Mouse (Mus musculus) ovary, postnatal 14 days (tissue): ENCODE measurements around the gene Mmp23.
"Not testable (repeated sequence)": the region's sequence is repeated elsewhere in the genome, so short reads cannot be mapped to it uniquely, and the experiment has no call there.

Source experiments
- DNase-seq: peaks from one replicate; pipeline ENCODE4 v3.0.0; 2022; ENCODE audit warnings: low spot score

The Mmp23 gene

DNA sequence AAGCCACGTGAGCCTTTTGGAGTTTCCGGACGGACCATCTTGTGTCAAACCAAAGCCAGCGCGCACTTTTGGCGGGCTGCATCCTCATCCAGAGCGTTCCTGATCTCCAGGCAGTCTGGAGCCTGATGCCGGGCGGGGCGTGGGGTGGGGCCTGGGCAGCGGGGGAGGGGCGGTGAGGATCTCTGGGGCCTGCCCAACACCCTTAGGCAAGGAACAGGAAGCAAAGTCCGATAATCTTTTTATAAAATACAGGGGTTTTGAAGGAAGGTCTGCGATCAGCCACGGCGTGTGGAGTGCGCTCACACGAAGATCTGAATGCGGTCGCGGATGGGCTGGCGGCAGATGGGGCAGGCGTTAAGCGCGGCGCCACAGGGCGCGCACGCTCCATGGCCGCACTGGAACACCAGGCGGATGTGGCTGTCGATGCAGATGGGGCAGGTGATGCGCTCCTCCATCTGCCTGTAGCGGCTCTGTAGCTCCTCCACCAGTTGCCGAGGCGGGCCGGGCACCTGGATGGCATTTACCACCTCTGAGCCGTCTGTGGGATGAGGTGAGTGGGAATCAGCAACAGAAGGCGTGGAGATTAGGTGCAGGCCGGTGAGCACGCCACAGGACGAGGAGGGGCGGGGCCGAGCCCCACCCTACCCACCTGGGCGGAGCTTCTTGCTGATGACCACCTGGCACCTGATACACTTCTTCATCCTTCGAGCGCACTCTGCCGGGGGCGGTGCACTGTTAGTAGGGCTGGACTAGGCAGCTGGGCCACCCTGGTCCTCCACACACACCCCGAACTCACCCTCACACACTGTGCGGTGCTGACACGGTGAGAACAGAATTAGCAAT lies 1.5 kb upstream of the Mmp23 start:
- DNase-seq: peak; percentile 39

DNA sequence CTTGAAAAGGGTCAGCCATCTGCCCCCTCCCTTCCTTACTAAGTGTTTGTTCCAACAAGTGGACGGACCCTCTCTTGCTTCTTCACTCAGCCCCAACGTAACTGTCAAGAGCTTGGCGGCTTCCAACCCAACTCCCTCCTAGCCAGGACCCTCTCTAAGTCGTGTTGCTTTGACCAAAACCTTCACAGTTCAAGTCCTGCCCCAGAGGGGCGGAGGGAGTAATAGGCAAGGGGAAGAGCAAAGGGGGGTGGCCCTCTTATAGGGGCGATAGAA lies 935 bp upstream of the Mmp23 start:
- DNase-seq: no peak

DNA sequence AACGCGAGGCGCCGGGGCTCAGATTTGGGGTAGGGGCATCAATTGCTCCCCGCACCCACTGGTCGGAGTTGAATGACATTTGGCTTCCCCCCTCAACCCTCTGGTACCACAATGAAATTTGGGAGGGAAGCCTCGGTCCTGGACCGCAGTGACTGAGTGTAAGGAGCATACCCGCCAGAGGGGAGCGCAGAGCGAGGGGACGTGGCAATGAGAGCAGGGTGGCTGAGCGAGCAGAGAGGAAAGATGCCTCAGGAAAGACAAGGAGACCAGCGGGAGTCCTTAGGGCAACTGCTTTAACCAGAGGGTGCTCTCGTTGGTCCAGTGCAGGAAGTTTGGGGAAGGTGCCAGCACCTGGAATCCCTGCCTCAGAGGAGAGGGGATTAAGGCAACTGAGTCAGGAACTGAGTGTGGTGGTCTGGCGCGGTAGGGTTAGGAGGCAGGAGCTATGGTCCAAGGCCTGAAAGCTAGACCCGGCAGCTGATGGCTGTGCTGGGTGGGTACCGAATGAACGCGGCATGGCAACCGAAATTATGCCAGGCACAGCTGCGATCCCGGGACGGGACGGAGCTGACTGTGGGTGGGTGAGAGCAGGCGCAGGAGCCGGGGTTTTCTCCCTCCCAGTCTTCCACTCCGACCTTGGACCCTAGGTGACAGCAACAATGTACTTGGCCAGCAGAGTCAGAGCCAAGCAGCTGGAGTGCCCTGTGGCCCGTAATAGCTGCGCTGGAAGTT lies 433 bp upstream of the Mmp23 start:
- DNase-seq: peak; percentile 36

DNA sequence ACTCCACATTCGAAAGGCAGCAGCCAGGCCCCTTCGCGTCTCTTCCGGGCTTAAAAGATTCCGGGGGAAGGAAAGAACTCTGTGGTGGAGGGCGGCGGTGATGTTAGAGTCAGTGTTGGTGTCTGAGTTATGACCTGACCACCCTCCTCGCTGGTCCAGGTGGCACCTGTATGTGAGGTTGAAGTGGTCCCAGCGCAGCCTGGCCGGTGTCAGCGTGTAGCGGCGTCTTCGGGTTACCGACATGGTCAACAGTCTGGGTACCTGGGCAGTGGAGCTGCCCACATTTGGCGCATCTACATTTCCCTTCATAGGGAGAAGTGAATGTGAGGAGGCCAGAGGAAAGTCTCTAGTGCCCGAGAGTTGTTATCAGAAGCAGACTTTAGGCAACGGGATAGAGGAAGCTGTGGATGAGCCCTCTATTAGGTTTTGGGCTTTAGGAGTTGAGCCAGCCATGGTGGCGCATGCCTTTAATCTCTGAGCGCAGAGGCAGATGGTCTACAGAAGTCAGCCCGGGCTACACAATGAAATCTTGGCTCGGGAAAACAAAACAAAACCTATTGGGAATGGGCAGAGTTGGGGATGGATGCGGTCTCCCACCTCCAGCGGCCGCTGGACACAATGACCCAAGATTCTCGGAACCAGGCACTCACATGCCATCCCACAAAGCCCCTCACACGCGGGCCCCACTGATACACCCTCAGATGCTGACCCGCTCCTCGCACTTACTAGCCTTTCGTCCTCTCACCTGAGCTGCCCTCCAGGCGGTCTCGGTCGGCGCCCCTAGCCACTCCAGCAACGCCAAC lies 700 bp downstream of the Mmp23 start:
- DNase-seq: no peak

DNA sequence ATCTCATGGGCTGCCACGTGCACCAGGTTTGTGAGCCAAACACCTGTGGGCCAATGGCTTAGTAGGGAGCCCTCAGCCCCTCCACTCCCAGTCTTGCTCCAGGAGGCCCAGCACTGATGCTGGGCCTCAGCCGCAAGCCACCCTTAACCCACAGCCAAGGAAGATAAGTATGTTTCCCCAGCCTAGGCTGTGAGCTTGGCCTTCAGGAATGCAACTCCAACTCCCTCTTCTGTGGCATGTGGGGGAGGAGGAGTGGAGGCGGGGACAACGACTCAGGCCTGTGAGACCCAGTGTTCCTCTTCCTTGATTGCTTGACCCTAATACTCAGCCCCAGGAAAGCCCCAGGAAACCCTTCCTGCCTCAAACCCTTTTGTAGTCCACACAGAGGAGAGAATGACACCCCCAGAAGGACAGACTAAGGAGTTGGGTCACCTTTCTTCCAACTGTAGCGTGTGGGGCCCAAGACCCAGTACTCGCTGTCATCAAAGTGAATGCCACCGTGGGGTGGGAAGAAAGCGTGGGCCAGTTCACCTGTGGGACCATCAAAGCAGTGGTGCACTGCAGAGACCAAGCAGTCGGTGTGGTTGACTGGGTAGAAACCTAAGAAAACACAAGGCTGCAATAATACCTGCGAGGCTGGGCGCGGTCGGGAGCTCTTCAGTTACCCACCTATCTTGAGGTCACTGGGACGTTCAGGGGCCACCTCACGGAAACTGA lies 1.5 kb downstream of the Mmp23 start:
- DNase-seq: peak; percentile 34

DNA sequence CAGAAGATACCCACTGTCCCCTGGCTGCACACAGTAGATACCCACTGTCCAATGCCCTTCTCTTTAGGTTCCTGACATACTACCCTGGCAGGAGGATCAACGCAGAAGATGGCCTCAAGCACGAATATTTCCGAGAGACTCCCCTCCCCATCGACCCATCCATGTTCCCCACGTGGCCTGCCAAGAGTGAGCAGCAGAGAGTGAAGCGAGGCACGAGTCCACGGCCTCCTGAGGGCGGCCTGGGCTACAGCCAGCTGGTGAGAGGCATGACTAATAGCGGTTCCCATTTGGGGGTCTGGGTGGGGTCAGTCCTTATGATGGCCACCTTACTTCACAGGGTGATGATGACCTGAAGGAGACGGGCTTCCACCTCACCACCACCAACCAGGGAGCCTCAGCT lies 3.8 kb downstream of the Mmp23 start:
- no peak for DNase-seq

DNA sequence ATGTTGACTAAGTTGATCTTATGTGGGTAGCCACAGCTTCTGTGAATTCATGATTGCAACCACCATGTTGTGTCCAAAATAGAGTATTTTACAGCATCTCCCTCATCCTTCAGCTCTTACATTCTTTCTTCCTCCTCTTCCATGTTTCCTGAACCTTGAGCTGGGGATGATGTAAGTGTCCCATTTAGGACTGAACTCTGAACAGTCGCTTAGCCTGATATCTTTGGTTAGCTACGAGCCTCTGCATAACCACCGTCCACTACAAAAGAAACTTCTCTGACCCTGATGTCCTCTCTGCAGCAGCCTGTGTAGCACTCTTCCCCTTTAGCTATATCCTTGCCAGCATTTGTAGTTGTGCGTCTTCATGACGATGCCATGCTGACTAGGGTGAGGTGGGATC lies 7.5 kb downstream of the Mmp23 start:
- no peak for DNase-seq

DNA sequence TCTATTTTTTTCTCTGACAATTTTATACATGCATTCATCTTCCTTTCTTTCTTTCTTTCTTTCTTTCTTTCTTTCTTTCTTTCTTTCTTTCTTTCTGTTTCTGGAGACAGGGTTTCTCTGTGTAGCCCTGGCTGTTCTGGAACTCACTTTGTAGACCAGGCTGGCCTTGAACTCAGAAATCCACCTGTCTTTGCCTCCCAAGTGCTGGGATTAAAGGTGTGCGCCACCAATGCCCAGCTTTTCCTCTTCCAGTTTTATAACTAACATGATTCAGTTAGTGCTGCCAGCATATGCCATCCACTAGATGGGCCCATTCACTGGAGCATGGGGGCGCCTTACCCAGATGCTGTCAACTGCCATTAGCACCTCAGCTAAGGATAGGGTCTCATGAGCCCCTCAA lies 7.9 kb downstream of the Mmp23 start, which contains the start of gene Gm10563:
Gene Gm10563 (minus strand): TSS at position 101 of the 400 bp plus-strand sequence.
- not testable (repeated sequence) for DNase-seq

DNA sequence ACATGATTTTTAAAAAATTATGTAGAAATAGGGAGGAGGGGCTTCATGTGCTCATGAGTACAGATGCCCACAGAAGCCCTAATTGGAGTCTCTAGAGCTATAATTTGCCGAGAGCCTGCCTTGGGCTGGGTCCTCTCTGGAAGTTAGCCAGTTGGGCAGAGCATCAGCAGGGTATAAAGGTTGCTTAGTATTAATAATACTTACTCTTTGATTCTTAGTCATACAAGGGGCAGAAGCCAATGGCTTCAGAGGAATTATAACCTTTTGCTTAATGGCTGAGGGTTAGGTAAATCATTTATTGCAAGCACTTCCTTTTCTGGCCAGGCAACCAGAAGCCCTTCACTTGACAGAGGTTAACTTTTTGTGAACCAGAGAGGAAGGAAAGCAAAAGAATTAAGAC lies 9.7 kb downstream of the Mmp23 start:
- DNase-seq: no peak

DNA sequence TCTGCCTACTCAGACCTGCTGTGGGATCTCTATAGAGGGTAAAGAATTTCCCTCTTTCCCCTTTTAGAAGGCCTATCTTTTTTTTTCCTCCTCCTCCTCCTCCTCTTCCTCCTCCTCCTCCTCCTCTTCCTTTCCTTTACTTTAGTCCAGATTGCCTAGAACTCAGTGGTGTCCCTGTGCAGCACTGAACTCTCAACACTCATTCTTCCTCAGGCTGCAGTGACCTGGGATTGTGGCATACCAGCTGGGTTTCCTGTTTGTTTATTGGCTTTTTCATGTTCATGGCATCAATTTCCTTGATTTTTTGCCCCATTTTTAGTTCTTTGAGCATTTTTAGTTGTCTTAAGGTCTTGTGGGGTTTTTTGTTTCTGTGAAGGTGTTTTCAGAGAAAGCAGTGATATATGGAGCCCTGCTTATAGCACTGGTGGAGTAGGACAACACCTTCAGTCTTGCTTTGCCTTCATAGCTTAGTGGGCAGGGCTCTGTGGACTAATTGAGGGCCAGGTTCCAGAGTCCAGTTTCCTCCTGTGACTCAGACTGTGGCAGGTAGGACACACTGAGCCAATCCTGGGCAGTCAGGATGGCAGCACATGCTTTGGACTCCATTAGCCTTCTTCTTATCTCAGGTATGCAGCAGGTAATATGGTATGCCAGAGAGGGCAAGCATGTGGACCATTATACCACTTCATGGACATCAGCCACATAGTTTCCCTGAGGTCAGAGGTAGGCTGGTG lies 17.3 kb downstream of the Mmp23 start:
- DNase-seq: no peak

DNA sequence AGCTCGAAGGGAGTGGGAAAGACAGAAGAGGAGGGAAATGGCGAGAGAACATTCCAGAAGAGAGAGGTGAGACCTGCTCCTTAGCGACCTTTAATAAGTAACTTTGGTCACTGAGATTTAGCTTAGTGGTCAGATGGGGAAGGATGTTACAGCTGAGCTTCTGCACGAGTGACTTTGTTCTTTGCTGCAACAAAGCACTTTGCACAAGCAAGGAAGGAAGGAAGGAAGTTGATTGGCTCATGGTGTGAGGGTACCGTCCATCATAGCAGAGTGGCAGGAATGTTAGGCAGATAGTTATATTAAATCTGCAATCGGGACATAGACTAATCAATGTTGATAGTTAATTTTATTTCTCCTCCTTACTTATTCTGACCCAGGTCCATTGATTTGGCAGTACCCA lies 22.9 kb downstream of the Mmp23 start:
- DNase-seq: no peak

DNA sequence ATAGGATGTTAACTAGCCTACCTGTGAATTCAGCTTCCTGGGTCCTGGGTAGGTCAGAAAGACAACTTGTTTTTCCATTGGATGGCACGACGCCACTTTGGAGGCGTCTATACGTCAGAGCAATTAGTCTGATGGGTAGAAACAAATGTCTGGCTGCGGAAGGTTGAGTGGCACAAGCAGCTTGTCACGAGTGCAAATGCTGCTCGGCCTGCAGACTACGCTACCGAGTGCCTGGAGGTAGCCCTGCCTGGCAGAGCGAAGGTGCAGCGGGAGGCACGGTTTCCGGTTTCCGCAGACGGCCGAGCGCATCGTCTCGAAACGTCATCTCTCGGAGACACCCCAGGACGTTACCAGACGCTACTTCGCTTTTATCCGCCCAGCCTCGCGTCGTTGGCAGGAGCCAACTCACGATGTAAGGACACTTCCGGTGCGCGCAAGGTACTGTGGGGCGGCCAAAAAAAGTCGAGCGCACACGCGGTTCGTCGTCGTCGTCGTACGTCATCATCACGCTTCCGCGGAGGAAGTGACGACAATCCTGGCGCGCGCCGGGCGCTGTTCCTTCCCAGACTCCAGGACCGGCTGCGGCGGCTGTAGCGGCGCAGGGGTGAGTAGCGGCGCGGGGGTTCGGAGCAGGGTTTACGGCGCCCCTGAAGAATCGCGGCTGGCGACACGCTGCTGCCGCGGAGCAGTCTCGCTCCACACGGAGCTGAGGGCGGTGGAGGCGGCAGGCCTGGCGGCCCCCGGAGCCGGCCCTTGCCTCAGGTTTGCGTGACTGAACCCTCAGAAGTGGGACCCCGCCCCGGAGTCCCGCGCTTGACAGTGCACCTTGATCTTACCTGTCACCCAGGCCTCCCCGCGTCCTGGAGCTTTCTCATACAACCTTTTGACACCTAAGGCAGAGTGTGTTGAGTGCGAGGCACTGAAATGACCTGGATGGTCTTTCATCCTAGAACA lies 28.6 kb downstream of the Mmp23 start, which contains the start of gene Cdk11b:
Gene Cdk11b (plus strand): TSS at position 517 of the 954 bp plus-strand sequence.
- peak; percentile 93 for DNase-seq

DNA sequence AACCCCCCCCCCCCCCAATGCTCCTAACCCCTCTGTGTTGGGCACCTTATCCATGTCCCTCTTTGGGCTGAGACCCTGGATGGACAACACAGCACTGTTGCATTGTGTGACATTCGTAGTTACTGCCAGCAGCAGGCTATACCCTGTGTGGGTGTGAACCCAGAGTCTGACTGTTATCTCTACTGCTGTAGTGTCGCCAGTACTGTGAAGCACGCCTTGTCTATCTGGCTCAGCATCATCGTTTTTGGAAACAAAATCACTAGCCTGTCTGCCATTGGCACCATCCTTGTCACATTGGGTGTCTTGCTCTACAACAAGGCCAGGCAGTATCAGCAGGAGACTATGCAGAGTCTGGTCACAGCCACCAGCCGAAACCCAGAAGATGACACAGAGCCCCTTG lies 34.9 kb downstream of the Mmp23 start:
- DNase-seq: no peak

DNA sequence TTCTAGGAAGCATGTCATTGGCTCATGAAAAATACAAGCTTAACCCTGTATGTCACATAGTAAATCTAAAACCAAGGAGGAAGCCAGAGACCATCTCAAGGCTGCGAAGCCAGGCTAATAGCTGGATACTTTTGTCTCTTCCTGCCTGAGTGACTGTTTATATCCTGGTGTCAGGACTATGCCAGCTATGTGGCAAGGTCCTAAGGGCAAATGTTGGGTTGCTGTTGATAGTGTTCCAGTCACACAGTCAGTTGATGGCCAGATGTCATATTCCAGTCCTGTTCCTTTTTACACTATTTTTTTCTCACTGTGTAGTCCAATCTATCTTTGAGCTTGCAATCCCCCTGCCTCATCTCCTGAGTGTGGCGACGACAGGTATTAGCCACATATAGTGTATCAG lies 39.9 kb downstream of the Mmp23 start:
- no peak for DNase-seq

DNA sequence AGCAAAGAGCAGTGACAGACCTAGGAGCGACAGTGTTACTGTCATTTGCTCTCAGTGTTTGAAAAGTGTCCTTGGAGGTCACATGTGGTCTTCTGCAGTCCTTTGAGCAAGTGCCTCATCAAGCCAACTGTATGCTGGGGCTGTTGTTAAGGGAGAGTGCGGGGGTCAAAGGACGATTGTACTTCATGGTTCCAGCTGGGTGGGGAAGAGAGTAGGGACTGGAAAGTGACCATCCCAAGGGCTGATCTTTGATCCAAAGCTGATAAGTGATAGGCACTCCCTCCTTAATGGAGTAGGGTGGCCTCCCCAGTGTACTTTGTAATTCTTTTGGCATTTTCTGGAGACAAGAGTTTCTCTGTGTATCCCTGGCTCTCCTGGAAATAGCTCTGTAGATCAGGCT lies 41.3 kb downstream of the Mmp23 start:
- no peak for DNase-seq

DNA sequence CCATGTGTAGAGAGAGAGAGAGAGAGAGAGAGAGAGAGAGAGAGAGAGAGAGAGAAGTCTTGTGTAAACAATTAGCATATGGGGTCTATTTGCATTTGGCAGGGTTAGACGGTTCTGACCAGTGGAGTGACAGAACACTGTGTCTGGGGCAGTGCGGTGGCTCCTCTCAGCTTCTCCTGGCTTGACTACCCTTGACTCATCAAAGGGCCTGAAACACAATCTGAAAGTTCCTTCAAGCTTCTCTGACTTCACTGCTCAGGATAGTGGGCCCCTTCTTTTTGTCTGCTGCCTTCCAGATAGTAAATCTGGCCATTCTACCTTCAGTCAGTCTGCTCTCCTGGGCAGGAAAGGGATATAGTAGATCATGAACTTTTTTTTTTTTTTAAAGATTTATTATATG lies 46.4 kb downstream of the Mmp23 start:
- DNase-seq: no peak

DNA sequence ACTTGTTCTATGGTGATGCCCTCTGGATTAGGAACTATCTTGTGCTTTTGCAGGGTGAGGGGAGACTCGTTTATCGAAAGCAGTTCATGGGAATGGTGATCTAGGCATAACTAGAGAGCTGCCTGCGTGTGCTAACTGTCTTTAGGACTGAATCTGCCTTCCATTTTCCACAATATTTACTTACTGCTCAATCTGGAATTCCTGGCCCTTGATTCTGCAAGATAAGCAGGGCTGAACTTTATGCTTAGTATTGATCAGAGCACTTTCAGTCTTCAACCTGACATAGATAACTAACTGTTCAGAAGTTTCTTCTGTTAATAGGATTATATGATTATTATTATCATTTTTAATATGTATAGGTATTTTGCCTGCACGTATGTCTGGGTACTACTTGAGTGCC lies 48.1 kb downstream of the Mmp23 start:
- DNase-seq: no peak

DNA sequence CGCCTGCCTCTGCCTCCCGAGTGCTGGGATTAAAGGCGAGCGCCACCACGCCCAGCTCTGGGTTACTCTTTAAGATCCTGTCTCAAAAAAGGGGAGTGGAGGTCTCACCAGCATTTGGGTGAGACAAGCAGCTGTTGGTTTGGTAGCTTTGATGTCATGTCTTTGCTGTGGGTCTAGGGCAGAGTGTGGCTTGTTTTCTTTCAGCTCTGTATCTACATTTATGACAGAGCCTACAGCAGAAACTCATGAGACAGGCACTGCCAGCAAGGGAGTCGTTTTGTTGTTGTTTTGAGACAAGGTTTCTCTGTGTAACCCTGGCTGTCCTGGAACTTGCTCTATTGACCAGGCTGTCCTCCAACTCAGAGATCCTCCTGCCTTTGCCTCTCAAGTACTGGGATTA lies 49.4 kb downstream of the Mmp23 start:
- DNase-seq: no peak

DNA sequence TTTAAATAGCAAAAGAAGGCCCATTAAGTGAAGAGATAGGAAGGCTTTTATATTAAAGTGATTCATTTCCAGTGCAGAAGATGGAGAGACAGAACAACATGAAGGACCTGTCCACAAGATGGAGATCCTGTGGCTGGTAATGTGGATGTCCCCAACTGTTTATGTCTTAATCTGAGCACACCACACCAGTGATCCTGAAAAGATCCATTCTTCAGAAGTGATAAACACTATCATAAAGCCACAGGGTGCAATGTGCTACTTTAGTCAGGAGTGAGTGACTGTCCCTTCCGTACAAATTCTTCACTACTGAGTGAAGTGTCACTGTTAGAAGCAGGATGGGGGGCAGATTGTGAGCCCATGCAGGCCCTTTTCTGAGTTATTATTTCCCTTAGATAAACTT lies 50.4 kb downstream of the Mmp23 start:
- DNase-seq: no peak

DNA sequence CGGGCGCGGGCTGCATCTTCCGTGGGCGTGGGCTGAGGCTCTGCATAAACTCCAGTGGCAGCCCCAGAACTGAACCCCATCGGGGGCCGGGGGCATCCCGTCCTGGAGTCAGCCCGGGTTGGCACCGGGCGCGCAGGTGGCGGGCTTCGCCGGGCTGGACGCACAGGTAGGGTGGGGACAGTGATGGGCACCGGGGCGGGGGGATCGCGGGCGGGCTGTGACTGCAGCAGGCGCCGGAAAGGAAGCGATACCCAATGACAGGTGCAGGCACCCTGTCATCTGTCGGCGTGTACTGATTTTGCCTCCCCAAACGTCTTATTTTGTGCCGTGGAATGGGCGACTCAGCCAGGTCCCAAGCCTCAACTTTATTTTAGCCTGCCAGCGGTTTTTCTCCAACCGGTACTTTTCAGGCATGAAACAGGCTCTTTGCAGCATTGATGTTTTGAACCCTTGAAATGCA lies 51.2 kb downstream of the Mmp23 start:
- no peak for DNase-seq
